Comparison of ENCODE assay signal across 32 mouse cellular contexts in genomic region chr16:28650589-28650988, GRCm38 (mm10).
DNase-seq lines count a peak whose midpoint lies in the region; ATAC-seq and TF ChIP-seq lines count a peak whose summit lies in the region.
"Had no signal": no experiment of that assay in that cellular context is flagged by ENCODE, and none has a peak within 500 bp of the region (broad histone marks: within the 10 kb centered on the region; RNA-seq: fewer than 3 reads in every experiment).

No protein-coding gene starts in this region.

- H3K4me2 ChIP-seq in hindbrain, postnatal 0 days (ENCODE audit: low read depth, low read length): no peak overlapping the region
- H3K4me2 ChIP-seq in hindbrain, embryonic 13.5 days: no peak overlapping the region
- H3K4me2 ChIP-seq: embryonic facial prominence, embryonic 13.5 days; heart, embryonic 11.5 days; hindbrain, embryonic 12.5 days; limb, embryonic 15.5 days; liver, embryonic 13.5 days; neural tube, embryonic 13.5 days had no signal

- 0 out of 2 replicates have a peak overlapping the region, but pooled peaks have one; percentile 0 for H3K27ac ChIP-seq in hindbrain, postnatal 0 days
- no peak overlapping the region for H3K27ac ChIP-seq in hindbrain, embryonic 13.5 days
- H3K27ac ChIP-seq: embryonic facial prominence, embryonic 13.5 days; forebrain, embryonic 10.5 days; gastrocnemius, adult 2 months; hindbrain, embryonic 12.5 days; kidney, postnatal 0 days; limb, embryonic 10.5 days; limb, embryonic 15.5 days; liver, embryonic 13.5 days; neural tube, embryonic 13.5 days; stomach, postnatal 0 days had no signal

- no peak overlapping the region for H3K4me3 ChIP-seq in hindbrain, postnatal 0 days (ENCODE audit: low read length)
- H3K4me3 ChIP-seq in hindbrain, embryonic 13.5 days: no peak overlapping the region
- H3K4me3 ChIP-seq: embryonic facial prominence, embryonic 13.5 days; forebrain, embryonic 10.5 days; gastrocnemius, adult 2 months; hindbrain, embryonic 12.5 days; limb, embryonic 10.5 days; limb, embryonic 15.5 days; liver, embryonic 13.5 days; megakaryocyte, embryonic 14.5 days; neural tube, embryonic 13.5 days had no signal

- no peaks in the 10 kb centered on the region for H3K36me3 ChIP-seq in hindbrain, postnatal 0 days (ENCODE audit: insufficient read depth, low read length)
- H3K36me3 ChIP-seq in hindbrain, embryonic 13.5 days: no peaks in the 10 kb centered on the region
- H3K36me3 ChIP-seq: embryonic facial prominence, embryonic 13.5 days; forebrain, embryonic 10.5 days; hindbrain, embryonic 12.5 days; limb, embryonic 10.5 days; limb, embryonic 15.5 days; liver, embryonic 13.5 days; neural tube, embryonic 13.5 days had no signal

- 41% methylated on average over 3 of the region's 3 CpGs for WGBS in hindbrain, postnatal 0 days
- WGBS in hindbrain, embryonic 13.5 days: 61% methylated on average over 3 of the region's 3 CpGs

- no peaks in the 10 kb centered on the region for H3K27me3 ChIP-seq in hindbrain, postnatal 0 days (ENCODE audit: insufficient read depth, low read length)
- H3K27me3 ChIP-seq in hindbrain, embryonic 13.5 days: no peaks in the 10 kb centered on the region
- H3K27me3 ChIP-seq: embryonic facial prominence, embryonic 13.5 days; hindbrain, embryonic 12.5 days; limb, embryonic 15.5 days; liver, embryonic 13.5 days; megakaryocyte, embryonic 14.5 days; neural tube, embryonic 13.5 days had no signal

- no peaks in the 10 kb centered on the region for H3K4me1 ChIP-seq in hindbrain, postnatal 0 days (ENCODE audit: insufficient read depth, low read length)
- H3K4me1 ChIP-seq in hindbrain, embryonic 13.5 days (replicated peaks): 0 out of 2 replicates have a peak, but pooled peaks cover 3% of the 10 kb centered on the region
- H3K4me1 ChIP-seq: embryonic facial prominence, embryonic 13.5 days; hindbrain, embryonic 12.5 days; limb, embryonic 15.5 days; liver, embryonic 13.5 days; megakaryocyte, embryonic 14.5 days; neural tube, embryonic 13.5 days had no signal

- DNase-seq in cerebellum, adult 9-11 months: peak; percentile 28
- DNase-seq in cerebellum, adult 11 months: no peak
- DNase-seq in hindbrain, postnatal 0 days (ENCODE audit: low spot score): peak; percentile 16
- DNase-seq in brain, adult 2 months (ENCODE audit: low read depth, low spot score): peak; percentile 53
- DNase-seq in cerebellum, postnatal 10 days: peak; percentile 55 to 65
- no peak for DNase-seq in kidney, adult 11 months
- DNase-seq: adrenal gland, postnatal 14 days; gastrocnemius, adult 2 months; gastrocnemius, postnatal 36 days; heart, adult 18-20 months; heart, postnatal 36 days; kidney, adult 2 months; kidney, postnatal 4 days; liver, embryonic 13.5 days; lung, adult 18-20 months; lung, postnatal 4 days; right cerebral cortex, postnatal 4 days; thymus, adult 18-20 months; thymus, postnatal 4 days had no signal

- H3K9ac ChIP-seq in hindbrain, postnatal 0 days (replicated peaks; ENCODE audit: low read length): no peak overlapping the region
- H3K9ac ChIP-seq in hindbrain, embryonic 13.5 days: no peak overlapping the region
- H3K9ac ChIP-seq: embryonic facial prominence, embryonic 13.5 days; hindbrain, embryonic 12.5 days; limb, embryonic 15.5 days; liver, embryonic 13.5 days; neural tube, embryonic 13.5 days had no signal

- peak; percentile 59 for ATAC-seq in hindbrain, postnatal 0 days
- no peak for ATAC-seq in hindbrain, embryonic 13.5 days (ENCODE audit: low FRiP score)
- ATAC-seq: CD4-positive, CD25-positive, alpha-beta regulatory T cell, adult 4 months; lung, postnatal 0 days had no signal

- no peaks in the 10 kb centered on the region for H3K9me3 ChIP-seq in hindbrain, postnatal 0 days (ENCODE audit: low read length)
- no peaks in the 10 kb centered on the region for H3K9me3 ChIP-seq in hindbrain, embryonic 13.5 days
- H3K9me3 ChIP-seq: embryonic facial prominence, embryonic 13.5 days; forebrain, embryonic 10.5 days; hindbrain, embryonic 12.5 days; limb, embryonic 10.5 days; limb, embryonic 15.5 days; liver, embryonic 13.5 days; neural tube, embryonic 13.5 days had no signal

- TF ChIP-seq CTCF in hindbrain, postnatal 0 days (IDR thresholded peaks at IDR 0.05; ENCODE audit: low read depth): no peak

Comparison
In these comparisons a context has a peak if more than half of its experiments do, and no peak if none do; other contexts are left out.
1. DNase-seq: peak in cerebellum, adult 9-11 months (single experiment), hindbrain, postnatal 0 days (single experiment), brain, adult 2 months (single experiment) and cerebellum, postnatal 10 days (2 of 2); none in cerebellum, adult 11 months (single experiment) and kidney, adult 11 months (single experiment).